ENCODE assay signal across 8 mouse cellular contexts in genomic region chr5:111489022-111489616, GRCm38 (mm10).
DNase-seq lines count a peak whose midpoint lies in the region; ATAC-seq lines count a peak whose summit lies in the region.

No protein-coding gene starts in this region.

- no peaks in the 10 kb centered on the region for H3K4me1 ChIP-seq in forebrain, embryonic 13.5 days
- H3K4me1 ChIP-seq in midbrain, embryonic 11.5 days (ENCODE audit: control insufficient read depth, insufficient read depth, low read length), result no peaks in the 10 kb centered on the region

- no peak overlapping the region for H3K9ac ChIP-seq in forebrain, embryonic 13.5 days
- H3K9ac ChIP-seq in midbrain, embryonic 11.5 days (ENCODE audit: low read length), result no peak overlapping the region

- no peak overlapping the region for H3K4me3 ChIP-seq in forebrain, embryonic 13.5 days
- no peak overlapping the region for H3K4me3 ChIP-seq in midbrain, embryonic 11.5 days (ENCODE audit: low read depth, low read length)

- peak; percentile 34 to 38 for DNase-seq in cerebellum, postnatal 14 days
- DNase-seq in cerebellum, adult 11-12 months, result no peak
- DNase-seq in CD4-positive, CD25-positive, alpha-beta regulatory T cell, adult 2 months (ENCODE audit: low read depth, low spot score), result peak; percentile 47
- no peak for DNase-seq in midbrain, embryonic 11.5 days (ENCODE audit: low spot score, missing footprints)
- DNase-seq in spleen, postnatal 36 days (ENCODE audit: low spot score in 2 of 2), result no peak
- DNase-seq in testis, postnatal 10 days (ENCODE audit: low spot score), result no peak
- DNase-seq in urinary bladder, adult 18-20 months (ENCODE audit: low spot score in 2 of 2), result no peak

- no peaks in the 10 kb centered on the region for H3K27me3 ChIP-seq in forebrain, embryonic 13.5 days
- H3K27me3 ChIP-seq in midbrain, embryonic 11.5 days (ENCODE audit: control insufficient read depth, insufficient read depth, low read length), result no peaks in the 10 kb centered on the region

- H3K27ac ChIP-seq in forebrain, embryonic 13.5 days, result no peak overlapping the region
- H3K27ac ChIP-seq in midbrain, embryonic 11.5 days (ENCODE audit: low read depth, low read length), result no peak overlapping the region

- no peaks in the 10 kb centered on the region for H3K36me3 ChIP-seq in forebrain, embryonic 13.5 days (ENCODE audit: poor library complexity, severe bottlenecking)
- H3K36me3 ChIP-seq in midbrain, embryonic 11.5 days (ENCODE audit: control insufficient read depth, insufficient read depth, low read length), result no peaks in the 10 kb centered on the region

- peak overlapping the region; percentile 28 for H3K4me2 ChIP-seq in forebrain, embryonic 13.5 days
- no peak overlapping the region for H3K4me2 ChIP-seq in midbrain, embryonic 11.5 days

- no peaks in the 10 kb centered on the region for H3K9me3 ChIP-seq in forebrain, embryonic 13.5 days (replicated peaks)
- no peaks in the 10 kb centered on the region for H3K9me3 ChIP-seq in midbrain, embryonic 11.5 days (ENCODE audit: control insufficient read depth, low read length)

- WGBS in forebrain, embryonic 13.5 days, result 62% methylated on average over 7 of the region's 7 CpGs
- 59% methylated on average over 7 of the region's 7 CpGs for WGBS in midbrain, embryonic 11.5 days

- ATAC-seq in forebrain, embryonic 13.5 days, result peak; percentile 89
- ATAC-seq in midbrain, embryonic 11.5 days (ENCODE audit: low FRiP score), result peak; percentile 80; the same call in 1 of the 2 replicates

Comparison
In these comparisons a context has a peak if more than half of its experiments do, and no peak if none do; other contexts are left out.
1. DNase-seq: peak in cerebellum, postnatal 14 days (2 of 2) and CD4-positive, CD25-positive, alpha-beta regulatory T cell, adult 2 months (single experiment); none in cerebellum, adult 11-12 months (single experiment), midbrain, embryonic 11.5 days (single experiment), spleen, postnatal 36 days (0 of 2), testis, postnatal 10 days (single experiment) and urinary bladder, adult 18-20 months (0 of 2).